Mouse (Mus musculus) midbrain, postnatal 0 days (tissue): Measurements from ENCODE around the gene Cep128. TPM values are rescaled to one million over a fixed set of nuclear protein-coding genes. Genes with fewer than 3 reads are reported as not detected.

Experiments
- ATAC-seq: fragments of 200-750 bp; cut with Nextera tagmentation; 2 replicates; pipeline ENCODE4 v1.8.0; 2017; ENCODE audit warnings: moderate number of reproducible peaks, mild to moderate bottlenecking, moderate TSS enrichment, moderate library complexity; ENCODE audit not compliant: low FRiP score
- DNase-seq: peaks from one replicate; pipeline ENCODE4 v3.0.0-alpha.2; 2015; ENCODE audit warnings: low spot score
- H3K27ac ChIP-seq: fragments of 300-500 bp; sonication (generic); 2 replicates; pipeline ENCODE4 v1.5.1; 2014; ENCODE audit warnings: low read depth, mild to moderate bottlenecking, low read length, mixed read lengths
- H3K27me3 ChIP-seq: fragments of 300-500 bp; sonication (generic); 2 replicates; pipeline ENCODE4 v1.6.1; 2014; ENCODE audit warnings: low read length, control low read depth, mixed read lengths; ENCODE audit not compliant: insufficient read depth
- H3K36me3 ChIP-seq: fragments of 300-500 bp; sonication (generic); 2 replicates; pipeline ENCODE4 v1.6.1; 2014; ENCODE audit warnings: low read length, control low read depth, mixed read lengths; ENCODE audit not compliant: insufficient read depth
- H3K4me1 ChIP-seq: fragments of 300-500 bp; sonication (generic); 2 replicates; pipeline ENCODE4 v1.6.1; 2014; ENCODE audit warnings: mild to moderate bottlenecking, control low read depth, antibody characterized with exemption, low read length, mixed read lengths; ENCODE audit not compliant: insufficient read depth
- H3K4me2 ChIP-seq: fragments of 300-500 bp; sonication (generic); 2 replicates; pipeline ENCODE4 v1.6.1; 2014; ENCODE audit warnings: low read depth, mild to moderate bottlenecking, low read length, mixed read lengths; ENCODE audit not compliant: poor library complexity, severe bottlenecking
- H3K4me3 ChIP-seq: fragments of 300-500 bp; sonication (generic); 2 replicates; pipeline ENCODE4 v1.5.1; 2014; ENCODE audit warnings: low read depth, mild to moderate bottlenecking, low read length, moderate library complexity
- H3K9ac ChIP-seq: fragments of 300-500 bp; sonication (generic); replicated peaks from 2 replicates; pipeline ENCODE4 v1.6.1; 2014; ENCODE audit warnings: mild to moderate bottlenecking, low read length, moderate library complexity, mixed read lengths; ENCODE audit not compliant: poor library complexity, severe bottlenecking
- H3K9me3 ChIP-seq: fragments of 300-500 bp; sonication (generic); 2 replicates; pipeline ENCODE4 v1.6.1; 2016; ENCODE audit warnings: low read length, control low read depth
- CTCF ChIP-seq: IDR thresholded peaks from 2 replicates; pipeline ENCODE4 v1.5.1; 2016; ENCODE audit warnings: antibody characterized with exemption, mild to moderate bottlenecking
- WGBS: fragments of 180-500 bp; shearing (Covaris S2); extraction: QIAGEN DNeasy Blood & Tissue Kit; methylation state at CpG from one replicate; pipeline ENCODE4 v1.1.7; 2014; 5-methylcytosine and 5-hydroxymethylcytosine counted together
- polyA plus RNA-seq: library from polyadenylated mRNA; unstranded; fragments of >200 nt; fragmentation: Nextera tagmentation; extraction: Ambion mirVana; gene quantifications from 2 replicates; pipeline ENCODE4 v1.2.1, GENCODE M21; 2015
- total RNA-seq: library from RNA; depleted of rRNA; stranded (reverse); fragments of >200 nt; gene quantifications from 2 replicates; pipeline ENCODE4 v1.2.3, GENCODE M21; 2014

The Cep128 gene
- total and polyA plus RNA-seq, 2 experiments from 2014 or later = 3.3 to 11.4 TPM

DNA sequence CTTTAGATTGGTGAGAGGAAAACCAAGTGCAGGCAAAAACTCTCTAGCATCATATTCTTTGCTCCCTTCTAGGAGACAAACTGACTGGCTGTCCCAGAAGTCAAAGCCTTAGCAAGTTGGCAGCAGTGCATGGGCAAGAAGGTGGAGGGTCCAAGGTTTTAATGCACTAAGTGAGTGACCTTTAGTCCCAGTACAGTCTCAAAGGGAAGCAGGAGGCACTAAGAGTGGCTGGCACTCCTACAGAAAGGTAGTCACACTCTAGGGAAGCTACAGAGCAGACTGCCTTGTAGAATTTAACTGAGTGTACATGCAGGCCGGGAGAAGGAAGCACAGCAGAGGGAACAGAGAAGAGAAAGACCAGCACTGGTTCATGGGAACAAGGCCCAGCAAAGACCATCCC is 199.6 kb downstream of the Cep128 start:
- no peaks in the 10 kb centered on the region for H3K4me1 ChIP-seq
- no peak overlapping the region for H3K4me3 ChIP-seq
- no peaks in the 10 kb centered on the region for H3K27me3 ChIP-seq
- ATAC-seq (no peak), DNase-seq (no peak)
- no peak overlapping the region for H3K4me2 ChIP-seq
- H3K36me3 ChIP-seq = no peaks in the 10 kb centered on the region
- no peak overlapping the region for H3K9ac ChIP-seq
- WGBS = 100% methylated on average over 1 of the region's 1 CpGs
- H3K9me3 ChIP-seq = no peaks in the 10 kb centered on the region
- no peak for TF ChIP-seq CTCF
- H3K27ac ChIP-seq = no peak overlapping the region

DNA sequence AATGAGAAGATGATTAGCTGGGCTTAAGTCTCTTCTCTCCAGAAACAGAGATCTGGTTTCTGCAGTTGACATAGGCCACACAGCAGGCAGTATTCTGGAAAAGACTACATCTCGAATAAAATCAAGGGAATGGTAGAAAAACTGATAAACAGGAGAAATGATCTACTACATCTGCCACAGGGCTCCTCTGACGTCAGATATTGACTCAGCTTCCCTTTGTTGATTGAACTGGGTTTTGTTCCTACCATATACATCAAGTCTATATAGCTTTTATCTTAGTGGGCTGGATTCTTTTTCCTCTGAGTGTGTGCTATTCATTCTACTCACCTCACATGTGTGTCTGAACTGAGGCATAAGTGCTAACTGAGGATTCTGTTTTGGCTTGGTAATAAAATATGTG is 200.3 kb downstream of the Cep128 start:
- Histone ChIP-seq H3K4me2 (no peak overlapping the region), H3K27me3 (no peaks in the 10 kb centered on the region), H3K9me3 (no peaks in the 10 kb centered on the region), H3K4me3 (no peak overlapping the region), H3K4me1 (no peaks in the 10 kb centered on the region), H3K27ac (no peak overlapping the region), H3K9ac (no peak overlapping the region), H3K36me3 (no peaks in the 10 kb centered on the region)
- WGBS = 79% methylated on average over 2 of the region's 2 CpGs
- DNase-seq (no peak), ATAC-seq (no peak)
- no peak for TF ChIP-seq CTCF

DNA sequence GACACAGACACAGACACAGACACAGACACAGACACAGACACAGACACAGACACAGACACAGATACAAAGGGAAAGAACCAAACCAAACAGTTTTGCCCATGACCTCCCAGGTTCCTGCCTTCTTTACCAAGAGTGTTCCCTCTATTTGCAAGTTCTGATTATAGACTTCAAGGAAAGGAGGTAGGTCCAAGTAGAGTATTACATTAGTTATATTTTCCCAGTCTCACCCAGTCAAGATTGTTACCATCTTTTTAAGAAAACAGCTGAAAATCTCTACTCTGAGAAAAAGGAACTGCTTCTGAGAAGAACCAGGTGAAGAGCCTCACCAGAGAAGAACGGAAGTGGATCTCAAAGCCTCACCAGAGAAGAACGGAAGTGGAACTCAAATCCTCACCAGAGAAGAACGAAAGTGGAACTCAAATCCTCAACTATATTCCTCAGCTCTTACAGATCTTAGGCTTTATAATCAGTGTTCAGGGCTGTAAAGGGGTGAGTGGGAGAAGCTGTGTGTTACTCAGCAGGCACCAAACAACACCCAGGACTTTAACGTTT is 200.8 kb downstream of the Cep128 start:
- Histone ChIP-seq H3K4me1 (no peaks in the 10 kb centered on the region), H3K4me2 (no peak overlapping the region), H3K9ac (no peak overlapping the region), H3K27me3 (no peaks in the 10 kb centered on the region), H3K4me3 (no peak overlapping the region), H3K36me3 (no peaks in the 10 kb centered on the region), H3K9me3 (no peaks in the 10 kb centered on the region), H3K27ac (no peak overlapping the region)
- ATAC-seq (no peak), DNase-seq (no peak)
- 93% methylated on average over 4 of the region's 4 CpGs for WGBS
- TF ChIP-seq CTCF = no peak

DNA sequence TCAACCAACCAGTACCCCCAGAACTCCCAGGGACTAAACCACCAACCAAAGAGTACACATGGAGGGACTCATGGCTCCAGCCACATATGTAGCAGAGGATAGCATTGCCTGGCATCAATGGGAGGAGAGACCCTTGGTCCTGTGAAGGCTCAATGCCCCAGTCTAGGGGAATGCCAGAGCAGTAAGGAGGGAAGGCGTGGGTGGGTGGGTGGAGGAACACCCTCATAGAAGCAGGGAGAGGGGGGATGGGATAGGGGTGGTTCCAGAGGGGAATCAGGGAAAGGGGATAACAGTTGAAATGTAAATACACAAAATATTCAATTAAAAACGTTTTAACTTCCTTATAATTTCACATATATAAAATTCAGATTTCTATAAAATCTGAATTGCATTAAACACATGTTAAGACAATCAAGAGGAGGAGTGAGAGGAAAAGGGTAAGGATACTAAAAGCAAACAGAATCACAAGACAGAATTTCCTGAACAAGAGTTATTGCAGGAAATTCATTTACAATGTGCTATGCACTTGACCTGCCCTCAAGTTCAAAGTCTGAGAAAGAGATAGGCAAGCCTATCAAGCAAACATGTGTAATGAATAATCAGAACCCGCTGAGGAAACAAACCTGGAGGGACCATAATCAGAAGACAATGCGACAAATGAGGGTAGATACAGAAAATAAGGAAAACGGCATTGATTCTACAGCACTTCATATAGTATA is 207.2 kb downstream of the Cep128 start:
- H3K9ac ChIP-seq = no peak overlapping the region
- DNase-seq = no peak
- TF ChIP-seq CTCF = no peak
- no peaks in the 10 kb centered on the region for H3K27me3 ChIP-seq
- no peak for ATAC-seq
- H3K27ac ChIP-seq = no peak overlapping the region
- H3K4me2 ChIP-seq = no peak overlapping the region
- no peaks in the 10 kb centered on the region for H3K4me1 ChIP-seq
- WGBS = 76% methylated on average over 5 of the region's 5 CpGs
- no peaks in the 10 kb centered on the region for H3K36me3 ChIP-seq
- no peaks in the 10 kb centered on the region for H3K9me3 ChIP-seq
- H3K4me3 ChIP-seq = no peak overlapping the region

DNA sequence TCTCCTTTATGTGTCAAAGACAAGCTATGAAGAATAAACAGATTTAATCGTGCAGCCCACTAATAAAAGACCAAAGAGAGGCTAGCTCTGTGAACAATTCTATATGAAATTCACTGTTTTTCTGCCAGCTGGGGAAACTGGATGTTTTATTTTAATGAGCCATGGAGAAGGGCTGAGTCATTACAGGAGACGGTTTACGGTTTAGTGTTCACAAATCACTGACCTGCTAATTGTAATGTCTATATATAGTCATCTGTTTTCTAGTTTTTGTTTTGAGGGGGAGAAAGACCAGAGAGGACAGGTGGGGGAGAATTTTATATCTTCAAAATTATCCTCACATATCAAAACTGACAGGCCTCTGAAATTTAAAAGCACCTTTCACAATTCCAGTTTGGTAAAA is 212.6 kb downstream of the Cep128 start:
- no peaks in the 10 kb centered on the region for H3K4me1 ChIP-seq
- ATAC-seq (no peak), DNase-seq (no peak)
- no peaks in the 10 kb centered on the region for H3K27me3 ChIP-seq
- no peak overlapping the region for H3K9ac ChIP-seq
- no peak overlapping the region for H3K4me2 ChIP-seq
- no peaks in the 10 kb centered on the region for H3K36me3 ChIP-seq
- no peak overlapping the region for H3K4me3 ChIP-seq
- 77% methylated on average over 3 of the region's 3 CpGs for WGBS
- TF ChIP-seq CTCF = no peak
- no peak overlapping the region for H3K27ac ChIP-seq
- H3K9me3 ChIP-seq = no peaks in the 10 kb centered on the region

DNA sequence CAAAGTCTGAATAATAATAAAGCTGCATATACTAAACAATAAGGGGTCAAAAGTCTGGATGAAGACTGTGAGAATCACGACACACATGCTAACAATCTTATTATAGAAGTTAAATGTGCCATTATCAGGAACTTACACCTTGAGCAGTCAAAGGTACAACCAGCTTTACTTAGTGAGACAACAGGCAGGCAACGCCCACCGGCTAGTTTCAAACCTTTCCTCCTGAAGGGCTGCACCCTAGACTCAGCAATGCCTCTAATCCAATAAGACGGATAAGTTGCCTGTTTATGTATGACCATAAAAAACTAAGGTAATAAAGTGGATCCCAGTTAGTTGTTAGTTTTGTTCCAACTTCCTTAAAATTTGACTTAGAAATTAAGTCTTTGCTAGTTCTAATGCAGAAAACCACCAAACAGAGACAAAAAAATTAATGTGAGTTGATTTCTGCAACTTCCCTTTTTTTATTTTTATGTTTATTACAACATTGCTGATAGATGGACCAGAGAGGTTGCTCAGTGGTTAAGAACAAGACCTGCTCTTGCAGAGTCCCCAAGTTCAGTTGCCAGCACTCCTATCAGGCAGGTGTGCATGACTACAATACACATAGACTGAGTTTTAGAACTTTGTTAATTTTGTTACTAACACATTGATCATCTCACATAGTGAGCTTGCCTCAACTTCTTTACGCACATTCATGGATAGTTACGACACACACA is 223.0 kb downstream of the Cep128 start:
- no peak overlapping the region for H3K27ac ChIP-seq
- no peaks in the 10 kb centered on the region for H3K4me1 ChIP-seq
- DNase-seq (no peak), ATAC-seq (no peak)
- no peak overlapping the region for H3K9ac ChIP-seq
- no peak for TF ChIP-seq CTCF
- H3K4me2 ChIP-seq = no peak overlapping the region
- no peaks in the 10 kb centered on the region for H3K36me3 ChIP-seq
- no peaks in the 10 kb centered on the region for H3K9me3 ChIP-seq
- H3K4me3 ChIP-seq = no peak overlapping the region
- WGBS = 85% methylated on average over 6 of the region's 6 CpGs
- no peaks in the 10 kb centered on the region for H3K27me3 ChIP-seq
